Mouse (Mus musculus) lung, adult 2 months (tissue): ENCODE measurements around the gene Gm20837. TPM values are rescaled to one million over a fixed set of nuclear protein-coding genes. Genes with fewer than 3 reads are reported as not detected.
"Not testable (repeated sequence)": the region's sequence is repeated elsewhere in the genome, so short reads cannot be mapped to it uniquely, and the experiment has no call there.

Source experiments
- DNase-seq: peaks from one replicate; pipeline ENCODE4 v3.0.0; 2022
- H3K4me1 ChIP-seq: fragments of 200-500 bp; 2 replicates; pipeline ENCODE4 v1.6.1; 2011; ENCODE audit warnings: low read length; ENCODE audit not compliant: control insufficient read depth, insufficient read depth
- H3K4me3 ChIP-seq: fragments of 200-500 bp; replicated peaks from 2 replicates; pipeline ENCODE3; 2011; ENCODE audit warnings: low read depth, mild to moderate bottlenecking, control low read depth, low read length; ENCODE audit errors: extremely low read depth
- WGBS: fragments of 180-500 bp; shearing (Covaris S2); methylation state at CpG from one replicate; pipeline ENCODE4 v1.1.7; 2018; 5-methylcytosine and 5-hydroxymethylcytosine counted together
- polyA plus RNA-seq: library from polyadenylated mRNA; depleted of rRNA; stranded (reverse); fragments of >200 nt; gene quantifications from 2 replicates; pipeline ENCODE4 v1.2.3, GENCODE M21; 2012; rRNA removed

Gene Gm20837
- polyA plus RNA-seq: not detected in 2 replicates

- H3K4me3 ChIP-seq, DNase-seq, H3K4me1 ChIP-seq: not testable (repeated sequence)
- WGBS: no CpG with 5 or more reads among the region's 7 CpGs
Measured at GRCm38 (mm10) chrY:90400948-90401347, at the start of gene Gm20837. Gm20837 (plus strand) TSS chrY:90401248.
